ENCODE assay signal across 7 mouse cellular contexts in the genomic region with DNA sequence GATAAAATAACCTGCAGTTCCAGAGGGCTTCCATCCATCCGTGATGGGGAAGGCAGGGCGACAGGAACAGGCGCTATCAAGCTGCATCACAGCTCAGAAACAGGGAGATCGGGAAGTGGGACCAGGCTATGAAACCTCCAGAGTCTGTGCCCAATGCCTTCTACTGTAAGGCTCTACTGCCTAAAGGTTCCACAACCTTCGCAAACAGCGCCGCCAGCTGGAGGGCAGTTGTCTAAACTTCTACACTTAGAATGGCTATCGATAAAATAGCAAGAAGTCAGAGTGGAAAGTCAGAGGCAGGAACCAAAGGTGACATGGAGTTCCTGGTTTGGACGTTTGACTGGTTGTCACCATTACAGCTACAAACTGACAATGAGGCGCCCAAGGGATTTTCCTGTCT. TPM values are rescaled to one million over a fixed set of nuclear protein-coding genes. Genes with fewer than 3 reads are reported as not detected.
DNase-seq lines count a peak whose midpoint lies in the region; ATAC-seq and TF ChIP-seq lines count a peak whose summit lies in the region.

No protein-coding gene starts in this region.

- no peak for ATAC-seq in Patski
- no peak for ATAC-seq in forebrain, embryonic 16.5 days
- no peak for ATAC-seq in hindbrain, embryonic 12.5 days (ENCODE audit: low FRiP score)

- peaks cover 12% of the 10 kb centered on the region for H3K36me3 ChIP-seq in forebrain, embryonic 16.5 days (ENCODE audit: control insufficient read depth, insufficient read depth)
- H3K36me3 ChIP-seq in hindbrain, embryonic 12.5 days: peaks cover 19% of the 10 kb centered on the region

- peak; percentile 91 for TF ChIP-seq CTCF in Patski (IDR thresholded peaks at IDR 0.05)

- POLR2A ChIA-PET in Patski (lab: Charles Lee): interaction anchor here (1.8 kb wide), 1 partner anchor 35 kb away, joined by 7 read pairs; the partner anchor contains the start of gene Napepld

- no peak overlapping the region for H3K4me3 ChIP-seq in forebrain, embryonic 16.5 days (replicated peaks; ENCODE audit: low read length)
- no peak overlapping the region for H3K4me3 ChIP-seq in hindbrain, embryonic 12.5 days

- no peaks in the 10 kb centered on the region for H3K27me3 ChIP-seq in Patski
- H3K27me3 ChIP-seq in forebrain, embryonic 16.5 days (replicated peaks; ENCODE audit: control insufficient read depth, insufficient read depth, low read length): no peaks in the 10 kb centered on the region
- no peaks in the 10 kb centered on the region for H3K27me3 ChIP-seq in hindbrain, embryonic 12.5 days

- 0 out of 2 replicates have a peak overlapping the region, but pooled peaks have one; percentile 21 for H3K4me2 ChIP-seq in forebrain, embryonic 16.5 days (ENCODE audit: low read length)
- H3K4me2 ChIP-seq in hindbrain, embryonic 12.5 days (replicated peaks): 0 out of 2 replicates have a peak overlapping the region, but pooled peaks have one; percentile 11

- peaks cover 21% of the 10 kb centered on the region for H3K4me1 ChIP-seq in forebrain, embryonic 16.5 days (replicated peaks; ENCODE audit: control insufficient read depth, insufficient read depth, low read length)
- H3K4me1 ChIP-seq in hindbrain, embryonic 12.5 days: peaks cover 35% of the 10 kb centered on the region

- CTCF ChIA-PET in Patski (lab: Charles Lee): interaction anchor here (1.0 to 1.8 kb wide), 12 partner anchors 9 to 91 kb away, joined by 3 to 12 read pairs (median 5); partner anchors contain the start of genes Armc10, Fbxl13 and Napepld

- in situ Hi-C loops in Patski (cut with MboI; ENCODE audit: low pct_unique_long_range_greater_than_20kb): loop anchor here (5.0 kb wide), 1 partner anchor 83 kb away; no protein-coding TSS in a partner anchor

- 36% methylated on average over 10 of the region's 10 CpGs for WGBS in forebrain, embryonic 16.5 days
- WGBS in hindbrain, embryonic 12.5 days: 30% methylated on average over 10 of the region's 10 CpGs

- H3K9ac ChIP-seq in forebrain, embryonic 16.5 days (replicated peaks; ENCODE audit: low read depth, low read length): no peak overlapping the region
- H3K9ac ChIP-seq in hindbrain, embryonic 12.5 days: no peak overlapping the region

- H3K27ac ChIP-seq in forebrain, embryonic 16.5 days (ENCODE audit: low read length): no peak overlapping the region
- H3K27ac ChIP-seq in hindbrain, embryonic 12.5 days: no peak overlapping the region

- no peak for DNase-seq in Patski (ENCODE audit: low read depth, low spot score)
- DNase-seq in c-Kit-positive CD71-positive TER-119-positive erythroid progenitor cells, embryonic 14.5 days (ENCODE audit: low spot score): peak; percentile 75
- peak; percentile 46 to 55 for DNase-seq in layer of hippocampus, postnatal 36 days
- DNase-seq in lung, postnatal 25 days (ENCODE audit: low spot score): peak; percentile 62
- DNase-seq in right cerebral cortex, postnatal 4 days: peak; percentile 74

- H3K9me3 ChIP-seq in forebrain, embryonic 16.5 days (ENCODE audit: control insufficient read depth, low read length): no peaks in the 10 kb centered on the region
- H3K9me3 ChIP-seq in hindbrain, embryonic 12.5 days (replicated peaks): no peaks in the 10 kb centered on the region

RNA-seq across cellular contexts. Expression of gene Pmpcb, which starts 1.4 kb away (rescaled TPM):
- polyA plus RNA-seq in Patski (2021): 178 TPM
- polyA plus RNA-seq in forebrain, embryonic 16.5 days (2015; fragmentation: Nextera tagmentation; extraction: Ambion mirVana): 86.4 and 91.5 TPM in 2 replicates
- polyA plus RNA-seq in hindbrain, embryonic 12.5 days (2016; fragmentation: Nextera tagmentation; extraction: Ambion mirVana): 85.9 and 90.0 TPM in 2 replicates
- 10 to 100 TPM; 72.3 to 78.0 TPM for total RNA-seq in layer of hippocampus, postnatal 36 days (2021)

RNA-seq across cellular contexts. Expression of gene Napepld, which starts 34.4 kb away (rescaled TPM):
- polyA plus RNA-seq in Patski (2021): 5.2 TPM
- polyA plus RNA-seq in forebrain, embryonic 16.5 days (2015; fragmentation: Nextera tagmentation; extraction: Ambion mirVana): 3.5 and 3.6 TPM in 2 replicates
- polyA plus RNA-seq in hindbrain, embryonic 12.5 days (2016; fragmentation: Nextera tagmentation; extraction: Ambion mirVana): 4.9 and 5.2 TPM in 2 replicates
- total RNA-seq in layer of hippocampus, postnatal 36 days (2021): 10 to 100 TPM; 28.7 to 36.1 TPM

RNA-seq across cellular contexts. Expression of gene Dnajc2, which starts 49.5 kb away (rescaled TPM):
- 67.5 TPM for polyA plus RNA-seq in Patski (2021)
- polyA plus RNA-seq in forebrain, embryonic 16.5 days (2015; fragmentation: Nextera tagmentation; extraction: Ambion mirVana): 67.3 and 68.1 TPM in 2 replicates
- 81.0 and 86.5 TPM in 2 replicates for polyA plus RNA-seq in hindbrain, embryonic 12.5 days (2016; fragmentation: Nextera tagmentation; extraction: Ambion mirVana)
- total RNA-seq in layer of hippocampus, postnatal 36 days (2021): 10 to 100 TPM; 31.6 to 32.8 TPM

RNA-seq across cellular contexts. Expression of gene Psmc2, which starts 49.5 kb away (rescaled TPM):
- polyA plus RNA-seq in Patski (2021): 173 TPM
- 178 and 182 TPM in 2 replicates for polyA plus RNA-seq in forebrain, embryonic 16.5 days (2015; fragmentation: Nextera tagmentation; extraction: Ambion mirVana)
- 193 and 205 TPM in 2 replicates for polyA plus RNA-seq in hindbrain, embryonic 12.5 days (2016; fragmentation: Nextera tagmentation; extraction: Ambion mirVana)
- total RNA-seq in layer of hippocampus, postnatal 36 days (2021): 100 to 1,000 TPM; 114 TPM
